ENCODE assay signal across 26 mouse cellular contexts in the genomic region with DNA sequence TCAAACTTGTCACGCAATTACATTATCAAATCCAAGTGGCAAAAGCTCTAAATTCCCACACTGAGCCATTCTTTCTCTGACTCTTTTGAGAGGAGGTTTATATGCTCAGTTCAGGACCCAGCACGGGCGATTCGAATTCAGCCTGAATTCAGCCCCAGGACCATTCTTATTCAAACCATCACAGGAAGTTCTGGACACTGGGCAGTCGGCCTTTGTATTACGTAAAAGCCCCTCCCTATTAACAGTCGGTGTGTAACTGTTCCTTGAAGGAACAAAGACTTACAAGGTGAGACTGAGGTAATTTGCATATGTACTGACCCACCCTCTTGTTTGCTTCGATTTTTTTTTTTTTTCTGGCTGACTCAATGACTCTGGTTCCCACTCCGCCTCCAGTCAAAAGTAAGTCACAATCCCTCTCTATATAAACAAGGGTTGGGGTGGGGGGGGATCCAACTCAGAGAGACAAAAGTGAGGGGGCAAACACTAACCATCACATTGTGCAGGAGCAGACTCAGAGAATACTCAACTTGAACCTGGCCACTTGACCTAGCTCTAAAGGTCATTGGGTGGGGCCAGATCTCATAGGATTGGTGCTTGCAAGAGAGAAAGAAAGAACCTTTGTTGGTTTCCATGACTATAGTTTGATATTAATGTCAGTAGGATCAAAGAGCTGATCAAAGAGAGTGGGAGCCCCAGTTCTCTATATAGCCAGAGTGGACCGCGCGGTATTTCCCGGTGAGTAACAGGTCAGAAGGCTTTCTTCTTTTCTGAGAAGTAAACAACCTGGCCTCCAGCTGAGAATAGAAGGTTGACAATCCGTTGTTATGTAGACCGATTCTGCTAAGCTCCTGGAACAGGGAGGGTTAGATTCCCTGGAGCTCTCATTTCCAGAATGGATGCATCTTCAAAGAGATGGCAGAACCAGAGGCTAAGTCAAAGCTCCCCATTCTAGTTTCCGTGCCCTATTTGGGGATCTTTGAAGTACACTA. TPM values are rescaled to one million over a fixed set of nuclear protein-coding genes. Genes with fewer than 3 reads are reported as not detected.
"Had no signal": no experiment of that assay in that cellular context is flagged by ENCODE, and none has a peak within 500 bp of the region (broad histone marks: within the 10 kb centered on the region; RNA-seq: fewer than 3 reads in every experiment).

No protein-coding gene starts in this region.

- H3K4me1 ChIP-seq: megakaryocyte, embryonic 14.5 days; midbrain, embryonic 13.5 days; midbrain, embryonic 15.5 days; neural tube, embryonic 12.5 days; stomach, embryonic 15.5 days had no signal

- H3K9me3 ChIP-seq: midbrain, embryonic 13.5 days; midbrain, embryonic 15.5 days; stomach, embryonic 15.5 days had no signal

- DNase-seq: lung, adult 18-20 months; lung, embryonic 14.5 days; lung, postnatal 14 days; lung, postnatal 36 days; right cerebral cortex, postnatal 14 days; right cerebral cortex, postnatal 4 days; spleen, adult 18-20 months; thymus, adult 2 months; thymus, postnatal 25 days; thymus, postnatal 4 days had no signal

- H3K9ac ChIP-seq: lung, embryonic 14.5 days; midbrain, embryonic 13.5 days; midbrain, embryonic 15.5 days; neural tube, embryonic 12.5 days; stomach, embryonic 15.5 days had no signal

- H3K36me3 ChIP-seq: midbrain, embryonic 13.5 days; midbrain, embryonic 15.5 days; neural tube, embryonic 12.5 days; stomach, embryonic 15.5 days had no signal

- H3K4me3 ChIP-seq: megakaryocyte, embryonic 14.5 days; midbrain, embryonic 13.5 days; midbrain, embryonic 15.5 days; neural tube, embryonic 12.5 days; stomach, embryonic 15.5 days had no signal

- H3K27me3 ChIP-seq: midbrain, embryonic 13.5 days; midbrain, embryonic 15.5 days; neural tube, embryonic 12.5 days; stomach, embryonic 15.5 days had no signal

- H3K27ac ChIP-seq: macrophage; midbrain, embryonic 13.5 days; midbrain, embryonic 15.5 days; neural tube, embryonic 12.5 days; stomach, embryonic 15.5 days; stomach, postnatal 0 days had no signal

RNA-seq across cellular contexts. Expression of gene Epp13, which starts 6.0 kb away (rescaled TPM):
- total RNA-seq: megakaryocyte progenitor cell, adult 5-6 weeks; midbrain, postnatal 0 days; monocyte, adult 5-6 weeks; neutrophil, adult 5-6 weeks had no signal
- polyA plus RNA-seq: lung, embryonic 14.5 days; lung, embryonic 16.5 days; macrophage; midbrain, embryonic 11.5 days; midbrain, embryonic 13.5 days; midbrain, embryonic 15.5 days; neural tube, embryonic 12.5 days; neural tube, embryonic 14.5 days; small intestine, adult 2 months; stomach, embryonic 15.5 days; stomach, postnatal 0 days; thymus, adult 2 months; urinary bladder, adult 2 months had no signal

RNA-seq across cellular contexts. Expression of gene Zscan5b, which starts 36.4 kb away (rescaled TPM):
- total RNA-seq: megakaryocyte progenitor cell, adult 5-6 weeks; midbrain, postnatal 0 days; monocyte, adult 5-6 weeks; neutrophil, adult 5-6 weeks had no signal
- polyA plus RNA-seq: lung, embryonic 14.5 days; lung, embryonic 16.5 days; macrophage; midbrain, embryonic 11.5 days; midbrain, embryonic 13.5 days; midbrain, embryonic 15.5 days; midbrain, postnatal 0 days; neural tube, embryonic 12.5 days; neural tube, embryonic 14.5 days; small intestine, adult 2 months; stomach, embryonic 15.5 days; stomach, postnatal 0 days; thymus, adult 2 months; urinary bladder, adult 2 months had no signal
